Mouse (Mus musculus): Measurements from ENCODE around the gene Pitpna.

DNA sequence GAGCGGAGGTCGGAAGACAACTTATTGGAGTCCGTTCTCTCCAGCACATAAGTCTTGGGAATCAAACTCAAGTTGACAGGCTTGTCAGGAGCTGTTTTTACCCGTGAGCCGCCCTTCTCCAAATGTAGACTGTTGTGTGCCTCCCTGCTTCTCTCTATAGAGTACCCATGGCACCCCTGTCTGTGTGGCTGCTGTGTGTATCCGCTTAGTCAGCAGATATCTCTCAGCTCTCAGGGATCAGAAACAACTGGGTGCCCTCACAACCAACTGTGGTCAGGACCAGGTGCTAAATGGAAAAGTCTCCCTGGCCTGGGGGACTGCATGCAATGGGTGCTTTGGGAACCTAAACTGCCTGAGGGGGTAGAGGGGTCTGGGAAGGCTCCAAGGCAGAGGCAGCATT, 78.4 kb downstream of the Pitpna start:
- TF ChIP-seq CTCF (IDR thresholded peaks at IDR 0.05; ENCODE audit: low read depth) = no peak
- no peak for TF ChIP-seq EP300 (IDR thresholded peaks at IDR 0.05; ENCODE audit: low read depth)

Measured in heart, postnatal 0 days (tissue).